Mouse (Mus musculus): ENCODE data around the gene Pogz.

DNA sequence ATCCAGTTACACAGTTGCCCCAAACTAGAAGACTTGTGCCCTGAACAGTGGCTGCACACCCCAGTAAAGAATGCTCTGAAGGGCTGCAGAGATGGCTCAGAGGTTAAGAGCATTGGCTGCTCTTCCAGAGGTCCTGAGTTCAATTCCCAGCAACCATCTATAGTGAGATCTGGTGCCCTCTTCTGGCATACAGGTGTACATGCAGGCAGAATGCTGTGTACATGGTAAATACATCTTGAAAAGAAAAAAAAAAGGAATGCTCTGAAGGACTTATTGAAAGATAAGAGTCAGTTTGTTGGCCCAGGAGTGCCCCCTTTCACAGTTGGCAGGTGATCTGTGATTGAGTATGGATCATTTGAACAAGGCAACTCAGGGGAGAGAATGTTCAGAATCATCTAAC lies 4.0 kb upstream of the Pogz start:
- TF ChIP-seq CTCF (IDR thresholded peaks at IDR 0.05; ENCODE audit: control insufficient read depth, insufficient read depth, low read length) = no peak
- TF ChIP-seq POLR2A (IDR thresholded peaks at IDR 0.05; ENCODE audit: borderline replicate concordance, control insufficient read depth, low read depth, low read length) = no peak
